Mouse (Mus musculus): ENCODE measurements at regions not wholly inside any gene's neighbourhood (a gene's known extent, or its start where the extent isn't known, plus 50 kb on each side); places are given as distances from the start of the nearest gene placed in this dataset.

DNA sequence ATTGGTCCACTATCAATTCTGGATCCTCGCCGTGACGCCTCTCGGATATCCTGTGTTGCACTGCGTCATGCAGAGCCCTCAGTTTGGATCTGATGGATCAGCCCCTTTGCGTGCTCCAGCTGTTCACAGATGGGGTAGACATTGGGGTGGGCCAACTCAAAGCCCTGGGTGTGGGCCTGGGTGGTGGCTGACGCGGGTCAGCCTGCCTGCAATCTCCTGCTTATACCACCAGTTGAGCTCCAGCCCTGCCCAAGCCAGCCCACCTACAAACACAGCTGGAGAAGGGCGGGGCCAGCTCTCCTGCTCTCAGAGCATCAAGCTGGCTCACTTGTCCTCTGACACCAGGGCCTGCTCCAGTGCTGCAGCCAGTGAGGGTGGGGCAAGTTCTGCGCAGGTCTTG lies 73.1 kb downstream of the Rps15a start:
- no peak for DNase-seq (ENCODE audit: low read depth)

- DNase-seq (ENCODE audit: low read depth) = peak; percentile 3
These were observed 76.1 kb downstream of the Rps15a start for GRCm38 (mm10) chr7:118039862-118040261.

- DNase-seq (ENCODE audit: low read depth) = no peak
These were observed 78.9 kb downstream of the Rps15a start for GRCm38 (mm10) chr7:118037062-118037461.

- DNase-seq (ENCODE audit: low read depth) = no peak
These were observed 89.9 kb downstream of the Rps15a start for GRCm38 (mm10) chr7:118026106-118026526.

- DNase-seq (ENCODE audit: low read depth) = no peak
These were observed 111.4 kb downstream of the Rps15a start for GRCm38 (mm10) chr7:118004620-118005019.

GRCm38 (mm10) chr7:118001881-118002280 lies 114.1 kb downstream of the Rps15a start:
- DNase-seq (ENCODE audit: low read depth) = no peak

DNA sequence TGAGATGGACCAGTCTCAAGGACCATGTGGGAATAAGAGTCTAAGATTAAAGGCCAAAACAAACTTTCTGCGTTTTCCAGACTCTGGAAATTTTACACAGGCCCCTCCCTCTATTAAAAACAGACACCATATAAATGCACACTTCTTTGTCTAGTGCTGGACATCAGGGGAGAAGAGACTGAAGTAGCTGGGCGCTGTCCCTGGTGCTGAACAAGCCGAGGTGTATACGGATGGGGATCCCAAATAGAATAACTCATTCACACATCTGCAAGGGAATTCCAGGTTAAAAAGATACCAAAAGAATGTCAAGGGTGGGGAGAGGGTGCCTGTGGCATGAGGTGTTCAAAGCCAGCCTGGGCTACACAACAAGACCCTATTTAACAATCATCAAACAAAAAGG lies 114.9 kb downstream of the Rps15a start:
- DNase-seq (ENCODE audit: low read depth) = peak; percentile 26

DNA sequence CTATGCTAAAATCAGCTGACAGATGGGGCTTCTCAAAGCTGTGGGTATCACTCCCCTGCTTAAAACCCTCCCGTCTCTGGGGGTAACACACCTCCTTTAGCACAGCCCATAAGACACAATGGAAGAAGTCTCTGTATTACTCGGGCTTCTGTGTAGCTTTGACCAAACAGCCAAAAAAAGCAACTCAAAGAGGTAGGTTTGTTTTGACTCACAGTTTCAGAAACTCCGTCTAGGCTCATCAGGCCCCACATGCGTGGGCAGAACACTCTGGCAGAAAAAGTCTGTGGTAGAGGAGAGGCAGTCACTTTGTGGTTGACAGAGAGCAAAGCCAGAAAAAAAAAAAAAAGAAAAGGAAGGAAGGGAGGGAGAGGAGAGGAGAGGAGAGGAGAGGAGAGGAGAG lies 133.8 kb downstream of the Rps15a start:
- DNase-seq (ENCODE audit: low read depth) = peak; percentile 34

GRCm38 (mm10) chr7:117971176-117971575 lies 144.8 kb downstream of the Rps15a start:
- no peak for DNase-seq (ENCODE audit: low read depth)

- no peak for DNase-seq (ENCODE audit: low read depth)
These were observed 172.6 kb downstream of the Rps15a start for GRCm38 (mm10) chr7:117943435-117943834.

- DNase-seq (ENCODE audit: low read depth) = no peak
These were observed 176.4 kb downstream of the Rps15a start for GRCm38 (mm10) chr7:117939618-117940017.

DNA sequence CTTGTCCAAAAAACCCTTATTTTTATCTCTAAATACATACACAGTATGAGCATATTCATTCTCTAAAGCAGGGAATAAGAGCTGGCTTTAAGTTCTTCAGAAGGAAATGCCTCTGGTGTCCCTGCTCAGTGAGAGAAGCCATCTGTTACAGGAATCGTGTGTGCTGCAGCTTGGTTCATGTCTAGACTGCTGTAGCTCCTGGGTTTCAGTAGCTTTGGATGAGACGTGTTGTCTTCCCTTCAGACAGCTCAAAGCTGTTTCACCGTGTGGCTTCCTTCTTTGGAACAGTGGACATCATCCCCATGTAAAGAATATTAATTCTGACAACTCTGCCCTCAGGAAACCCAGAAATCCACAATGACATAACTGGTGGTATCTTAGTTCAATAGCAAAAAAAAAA lies 181.1 kb downstream of the Rps15a start:
- DNase-seq (ENCODE audit: low read depth) = no peak

- DNase-seq (ENCODE audit: low read depth) = no peak
These were observed 184.6 kb downstream of the Rps15a start for GRCm38 (mm10) chr7:117931234-117931895.

DNA sequence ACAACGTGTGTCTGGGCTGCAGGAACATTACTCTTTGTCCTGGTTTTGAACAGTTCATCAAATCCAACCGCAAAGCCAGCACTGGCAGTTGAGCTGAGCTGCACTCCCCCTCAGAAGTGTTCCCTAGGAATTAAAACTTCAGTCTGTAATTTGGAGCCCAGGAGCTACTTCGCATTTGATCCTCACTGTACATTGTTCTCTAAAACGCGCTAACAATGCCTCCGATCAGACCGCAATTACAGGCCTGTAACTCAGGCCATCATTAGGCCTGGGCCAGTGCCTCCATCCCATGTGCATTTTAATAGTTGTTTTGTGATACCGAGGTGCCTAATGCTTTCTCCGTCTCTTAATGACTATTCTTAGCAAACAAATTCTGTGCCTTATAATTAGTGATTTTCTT lies 185.6 kb downstream of the Rps15a start:
- DNase-seq (ENCODE audit: low read depth) = no peak

GRCm38 (mm10) chr7:117926396-117926795 lies 189.6 kb downstream of the Rps15a start:
- DNase-seq (ENCODE audit: low read depth) = no peak

DNA sequence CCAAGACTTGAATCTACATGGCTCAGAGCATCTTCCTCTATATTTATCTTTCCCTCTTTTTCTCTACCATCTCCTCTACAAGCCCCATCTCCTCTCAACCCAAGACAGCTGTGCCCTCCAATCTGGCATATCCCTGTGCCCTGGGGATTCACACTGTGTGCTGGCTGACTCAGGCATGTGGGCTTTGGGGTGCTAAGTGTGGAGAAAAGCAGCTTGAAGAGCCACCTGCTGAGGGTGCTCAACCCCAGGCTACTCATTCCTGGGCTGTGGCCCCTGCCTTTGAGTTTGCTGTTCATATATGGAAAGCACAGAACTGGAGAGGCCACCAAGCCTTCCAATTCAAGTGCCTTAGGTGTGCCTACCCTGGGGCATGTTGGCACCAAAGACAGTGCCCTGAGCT lies 193.7 kb downstream of the Rps15a start:
- no peak for DNase-seq (ENCODE audit: low read depth)

DNA sequence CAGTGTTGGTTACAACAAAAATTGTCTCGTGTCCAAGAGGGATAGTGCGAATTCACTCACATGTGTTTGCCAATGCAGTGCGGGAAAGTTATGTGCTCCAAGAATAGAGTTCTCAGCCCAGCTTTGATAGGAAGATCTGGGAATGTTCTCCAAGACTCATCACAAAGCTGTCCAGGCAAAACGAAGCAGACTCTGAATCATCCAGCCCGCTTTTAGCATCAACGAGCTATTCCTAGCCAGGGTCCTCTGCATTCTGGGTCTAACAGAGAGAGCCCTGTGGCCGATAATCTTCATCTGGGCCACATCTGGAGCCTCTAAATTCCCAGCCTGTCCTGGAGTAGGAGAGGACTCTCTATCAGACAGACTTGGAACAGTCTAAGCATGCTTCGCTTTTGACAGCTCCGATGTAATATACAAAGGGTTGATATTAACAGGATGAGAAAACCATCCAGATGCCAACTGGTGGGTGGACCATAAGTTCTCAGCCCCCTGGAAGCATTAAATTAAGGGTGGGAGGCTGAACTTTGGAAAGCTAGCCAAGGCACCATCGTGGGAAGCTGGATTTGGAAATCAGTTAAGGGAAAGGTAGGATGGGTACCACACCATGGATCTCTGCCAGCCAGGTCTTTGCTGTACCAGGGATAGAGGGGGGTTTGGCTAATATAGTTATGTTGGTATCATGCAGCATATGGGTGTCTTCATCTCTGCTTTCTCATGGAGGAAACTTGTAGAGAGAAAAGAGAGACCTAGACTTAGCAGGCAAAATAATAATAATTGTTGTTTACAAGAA lies 197.6 kb downstream of the Rps15a start:
- DNase-seq (ENCODE audit: low read depth) = no peak

DNA sequence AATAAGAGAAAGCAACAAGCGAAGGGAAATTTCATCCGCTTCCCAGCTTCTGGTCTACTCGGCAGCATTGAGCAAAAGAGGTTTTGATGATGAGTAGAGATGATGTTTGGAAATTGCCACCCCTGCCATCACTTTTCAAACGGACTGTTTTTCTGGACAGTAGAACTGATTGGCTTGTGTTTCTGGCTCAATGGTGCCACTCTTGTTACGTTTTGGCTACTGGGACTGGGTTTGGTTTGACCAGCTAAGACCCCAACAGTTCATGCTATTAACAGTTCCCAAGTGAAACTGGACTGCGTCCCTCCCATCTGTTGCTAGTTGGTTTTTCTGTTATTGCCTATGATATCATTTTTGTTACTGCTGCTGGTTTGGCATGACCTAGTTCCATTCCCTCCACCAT lies 199.1 kb downstream of the Rps15a start:
- DNase-seq (ENCODE audit: low read depth) = no peak

DNA sequence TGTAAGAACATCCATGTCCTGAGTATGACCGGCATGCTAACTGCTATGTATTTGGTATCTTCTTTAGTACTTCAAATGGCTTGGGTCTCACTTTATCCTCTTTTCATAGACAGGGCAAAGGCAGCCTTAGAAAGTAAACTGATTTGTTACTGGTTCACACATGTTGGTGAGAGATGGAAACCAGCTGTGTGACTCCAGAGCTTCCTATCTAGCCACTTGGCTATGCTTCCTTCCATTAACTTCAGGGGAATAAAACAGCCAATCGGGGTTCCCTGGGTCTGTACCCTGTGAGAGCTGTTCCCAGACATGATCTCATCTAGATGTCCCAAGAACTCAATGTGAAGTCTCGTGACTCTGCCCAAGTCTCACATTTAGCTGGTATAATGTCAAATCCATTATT lies 203.5 kb downstream of the Rps15a start:
- no peak for DNase-seq (ENCODE audit: low read depth)

DNA sequence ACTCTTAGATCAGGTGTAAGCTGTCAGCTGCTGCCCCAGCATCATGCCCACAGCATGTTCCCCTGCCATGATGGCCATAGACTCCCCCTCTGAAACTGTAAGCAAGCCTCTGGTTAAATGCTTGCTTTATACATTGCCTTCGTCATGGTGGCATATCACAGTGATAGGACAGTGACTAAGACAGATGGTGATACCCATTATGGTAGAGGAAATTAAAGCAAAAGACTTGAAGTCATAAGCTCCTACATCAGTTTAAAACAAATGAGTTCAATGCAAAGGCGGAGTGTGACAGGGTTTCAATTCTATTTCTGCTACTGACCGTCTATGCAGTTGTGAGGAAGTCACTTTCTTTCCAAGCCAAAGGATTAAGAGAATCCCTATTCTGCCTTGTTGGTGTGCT lies 204.9 kb downstream of the Rps15a start:
- DNase-seq (ENCODE audit: low read depth) = no peak

GRCm38 (mm10) chr7:117896528-117896927 lies 219.5 kb downstream of the Rps15a start:
- DNase-seq (ENCODE audit: low read depth) = no peak

- no peak for DNase-seq (ENCODE audit: low read depth)
These were observed 228.7 kb downstream of the Rps15a start for GRCm38 (mm10) chr7:117887288-117887687.

GRCm38 (mm10) chr7:117882803-117883202 lies 233.2 kb downstream of the Rps15a start:
- DNase-seq (ENCODE audit: low read depth) = peak; percentile 61

GRCm38 (mm10) chr7:117878903-117879302 lies 237.1 kb downstream of the Rps15a start:
- DNase-seq (ENCODE audit: low read depth) = no peak
